Mouse (Mus musculus) liver, postnatal 0 days (tissue): ENCODE measurements around the gene Qpctl.

Experiments used
- CTCF ChIP-seq: sonication (generic); IDR thresholded peaks from 2 replicates; pipeline ENCODE4 v1.5.1; 2016; ENCODE audit warnings: antibody characterized with exemption, low read depth
- EP300 ChIP-seq: IDR thresholded peaks from 2 replicates; pipeline ENCODE4 v1.6.1; 2016; ENCODE audit warnings: antibody characterized with exemption, low read depth, mild to moderate bottlenecking

DNA sequence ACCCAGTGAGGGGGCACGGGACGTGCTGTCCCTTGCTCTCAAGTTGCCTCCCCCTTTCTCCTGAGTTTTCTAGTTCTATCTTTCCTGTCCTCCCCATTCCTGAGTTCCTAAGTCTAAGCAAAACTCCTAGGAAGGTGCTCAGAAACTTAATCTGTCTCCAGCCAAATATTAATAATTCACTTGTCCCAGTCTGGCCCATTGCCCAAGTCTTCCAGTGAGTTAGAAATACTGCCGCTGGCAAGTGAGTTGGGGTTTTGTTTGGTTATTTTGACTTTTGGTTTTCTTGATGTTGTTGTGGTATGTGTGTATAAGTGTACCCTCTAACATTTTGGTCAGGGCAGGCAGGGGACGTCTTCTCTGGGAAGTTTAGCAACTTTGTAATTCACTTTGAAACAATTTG lies 27.4 kb downstream of the Qpctl start:
- no peak for TF ChIP-seq CTCF
- TF ChIP-seq EP300, result no peak
